Mouse (Mus musculus) embryonic stem cell, embryonic (primary cell): ENCODE data around the gene Pdzd4.

Source experiments
- CTCF ChIA-PET, 4 experiments: fragments of 300-600 bp in 2 of 4; fragments of 350-600 bp in 2 of 4; sonication (Branson Sonifier 250); formaldehyde crosslinking; loops; one replicate each; lab custom pipeline; 2022; ENCODE audit warnings: inconsistent platforms in 2 of 4; lab: Charles Lee
- POLR2A ChIA-PET, 4 experiments: fragments of 300-600 bp in 2 of 4; fragments of 350-600 bp in 2 of 4; sonication (Branson Sonifier 250); formaldehyde crosslinking; loops; one replicate each; lab custom pipeline; 2022; ENCODE audit warnings: antibody characterized with exemption in 4 of 4, inconsistent platforms in 1 of 4; lab: Charles Lee

The Pdzd4 gene

GRCm38 (mm10) chrX:73793505-73793904 is 31.3 kb downstream of the Pdzd4 start:
- POLR2A ChIA-PET = interaction anchor here in 2 of 4 experiments (0.9 to 7.9 kb wide), 17 partner anchors 7 to 576 kb away, joined by 3 to 100 read pairs (median 4); partner anchors contain the start of genes Idh3g (in 2 of the 2), Renbp (in 2 of the 2), Ssr4 (in 2 of the 2) and Arhgap4 (in 1 of the 2)

GRCm38 (mm10) chrX:73793039-73793438 is 31.7 kb downstream of the Pdzd4 start:
- CTCF ChIA-PET = no interaction called here
- POLR2A ChIA-PET = interaction anchor here in 2 of 4 experiments (0.9 to 7.9 kb wide), 11 partner anchors 9 to 577 kb away, joined by 3 to 100 read pairs (median 3); partner anchors contain the start of genes Renbp (in 2 of the 2), Idh3g (in 1 of the 2), Srpk3 (in 1 of the 2) and Ssr4 (in 1 of the 2)

More at GRCm38 (mm10) chrX:73793505-73793904, 31.3 kb downstream of the Pdzd4 start:
- CTCF ChIA-PET = no interaction called here

GRCm38 (mm10) chrX:73788501-73788900 is 36.3 kb downstream of the Pdzd4 start:
- CTCF ChIA-PET = interaction anchor here in 1 of 4 experiments (3.9 kb wide), 1 partner anchor 10 kb away, joined by 22 read pairs; no protein-coding TSS in a partner anchor
- POLR2A ChIA-PET = interaction anchor here in 3 of 4 experiments (0.8 to 9.3 kb wide), 14 partner anchors 8 to 178 kb away, joined by 3 to 100 read pairs (median 12); partner anchors contain the start of genes Renbp (in 2 of the 3), Abcd1 (in 1 of the 3), Bcap31 (in 1 of the 3) and Hcfc1 (in 1 of the 3)

GRCm38 (mm10) chrX:73787225-73787558 is 37.6 kb downstream of the Pdzd4 start:
- ChIA-PET POLR2A (interaction anchor here (0.6 to 9.3 kb wide), 32 partner anchors 9 to 595 kb away, joined by 3 to 100 read pairs (median 6); partner anchors contain the start of genes Bcap31 (in 3 of the 4), Abcd1 (in 2 of the 4), Renbp (in 2 of the 4) and Srpk3 (in 2 of the 4)), CTCF (interaction anchor here in 1 of 4 experiments (3.9 kb wide), 1 partner anchor 11 kb away, joined by 22 read pairs; no protein-coding TSS in a partner anchor)

- CTCF ChIA-PET = interaction anchor here in 1 of 4 experiments (0.6 to 3.9 kb wide), 4 partner anchors 9 to 463 kb away, joined by 3 to 22 read pairs (median 4); partner anchors contain the start of gene Flna
- POLR2A ChIA-PET = interaction anchor here (0.6 to 9.3 kb wide), 42 partner anchors 9 to 595 kb away, joined by 3 to 100 read pairs (median 4); partner anchors contain the start of genes Bcap31 (in 3 of the 4), Abcd1 (in 2 of the 4), Renbp (in 2 of the 4) and Srpk3 (in 2 of the 4)
These were observed 38.2 kb downstream of the Pdzd4 start, which contains the start of the genes Idh3g and Ssr4 for GRCm38 (mm10) chrX:73786364-73787224. Gene Idh3g (minus strand): TSS chrX:73786897. Gene Ssr4 (plus strand): TSS chrX:73787028.

GRCm38 (mm10) chrX:73785666-73786065 is 39.1 kb downstream of the Pdzd4 start:
- ChIA-PET CTCF (interaction anchor here in 2 of 4 experiments (0.7 to 3.9 kb wide), 4 partner anchors 10 to 153 kb away, joined by 3 to 22 read pairs (median 4); no protein-coding TSS in a partner anchor), POLR2A (interaction anchor here (0.6 to 9.3 kb wide), 33 partner anchors 10 to 587 kb away, joined by 3 to 100 read pairs (median 6); partner anchors contain the start of genes Renbp (in 2 of the 4), Srpk3 (in 2 of the 4), Abcd1 (in 1 of the 4) and Arhgap4 (in 1 of the 4))

- CTCF ChIA-PET = no interaction called here
These were observed 42.5 kb downstream of the Pdzd4 start for GRCm38 (mm10) chrX:73782227-73782626.

GRCm38 (mm10) chrX:73774802-73775483 is 49.8 kb downstream of the Pdzd4 start:
- CTCF ChIA-PET = interaction anchor here in 1 of 4 experiments (1.2 kb wide), 1 partner anchor 156 kb away, joined by 3 read pairs; the partner anchor contains the start of gene Renbp
- POLR2A ChIA-PET = interaction anchor here (0.6 to 5.6 kb wide), 30 partner anchors 8 to 495 kb away, joined by 3 to 56 read pairs (median 4); partner anchors contain the start of genes Bcap31 (in 3 of the 4), Abcd1 (in 2 of the 4), Idh3g (in 2 of the 4) and Ssr4 (in 2 of the 4)

More at GRCm38 (mm10) chrX:73782227-73782626, 42.5 kb downstream of the Pdzd4 start:
- POLR2A ChIA-PET = interaction anchor here in 2 of 4 experiments (0.9 to 9.3 kb wide), 8 partner anchors 10 to 522 kb away, joined by 3 to 100 read pairs (median 3); partner anchors contain the start of gene Gdi1 (in 1 of the 2)

- POLR2A ChIA-PET = interaction anchor here (0.5 to 5.6 kb wide), 30 partner anchors 9 to 496 kb away, joined by 3 to 56 read pairs (median 4); partner anchors contain the start of genes Bcap31 (in 3 of the 4), Abcd1 (in 2 of the 4), Idh3g (in 2 of the 4) and Ssr4 (in 2 of the 4)
These were observed 50.5 kb downstream of the Pdzd4 start, which contains the start of gene Srpk3 for GRCm38 (mm10) chrX:73774168-73774760. Gene Srpk3 (plus strand): TSS chrX:73774405.

GRCm38 (mm10) chrX:73767267-73767666 is 57.5 kb downstream of the Pdzd4 start:
- POLR2A ChIA-PET = interaction anchor here in 2 of 4 experiments (0.6 to 1.6 kb wide), 3 partner anchors 19 to 388 kb away, joined by 3 to 5 read pairs (median 3); partner anchors contain the start of genes Idh3g (in 1 of the 2) and Ssr4 (in 1 of the 2)

More at GRCm38 (mm10) chrX:73774168-73774760, 50.5 kb downstream of the Pdzd4 start, which contains the start of gene Srpk3:
- CTCF ChIA-PET = no interaction called here

GRCm38 (mm10) chrX:73765311-73765710 is 59.5 kb downstream of the Pdzd4 start:
- ChIA-PET CTCF (interaction anchor here in 1 of 4 experiments (1.2 kb wide), 1 partner anchor 10 kb away, joined by 3 read pairs; no protein-coding TSS in a partner anchor), POLR2A (interaction anchor here in 1 of 4 experiments (0.6 to 1.6 kb wide), 2 partner anchors 21 to 757 kb away, joined by 3 read pairs; partner anchors contain the start of genes Idh3g and Ssr4)

More at GRCm38 (mm10) chrX:73767267-73767666, 57.5 kb downstream of the Pdzd4 start:
- CTCF ChIA-PET = no interaction called here

GRCm38 (mm10) chrX:73758611-73759290 is 66.0 kb downstream of the Pdzd4 start:
- POLR2A ChIA-PET = interaction anchor here in 2 of 4 experiments (1.0 to 1.6 kb wide), 7 partner anchors 13 to 43 kb away, joined by 3 to 5 read pairs (median 4); partner anchors contain the start of genes Abcd1 (in 2 of the 2), Bcap31 (in 2 of the 2), Idh3g (in 1 of the 2) and Srpk3 (in 1 of the 2)

GRCm38 (mm10) chrX:73756334-73757140 is 68.2 kb downstream of the Pdzd4 start, which contains the start of gene Plxnb3:
Gene Plxnb3 (plus strand): TSS chrX:73757090.
- CTCF ChIA-PET = interaction anchor here in 1 of 4 experiments (1.3 kb wide), 1 partner anchor 19 kb away, joined by 5 read pairs; no protein-coding TSS in a partner anchor
- POLR2A ChIA-PET = interaction anchor here in 3 of 4 experiments (0.5 to 1.6 kb wide), 6 partner anchors 9 to 252 kb away, joined by 3 to 7 read pairs (median 3); no protein-coding TSS in a partner anchor

More at GRCm38 (mm10) chrX:73758611-73759290, 66.0 kb downstream of the Pdzd4 start:
- CTCF ChIA-PET = interaction anchor here in 1 of 4 experiments (0.8 kb wide), 1 partner anchor 9 kb away, joined by 3 read pairs; no protein-coding TSS in a partner anchor

- ChIA-PET POLR2A (interaction anchor here in 3 of 4 experiments (0.6 to 1.6 kb wide), 9 partner anchors 11 to 77 kb away, joined by 3 to 13 read pairs (median 3); partner anchors contain the start of genes Abcd1 (in 1 of the 3) and Bcap31 (in 1 of the 3)), CTCF (interaction anchor here in 3 of 4 experiments (0.6 to 1.4 kb wide), 7 partner anchors 10 to 77 kb away, joined by 3 to 5 read pairs (median 3); no protein-coding TSS in a partner anchor)
These were observed 75.8 kb downstream of the Pdzd4 start for GRCm38 (mm10) chrX:73748977-73749376.
